Mouse (Mus musculus) lung, postnatal 0 days (tissue): Measurements from ENCODE around the gene Wbp1l. TPM values are rescaled to one million over a fixed set of nuclear protein-coding genes. Genes with fewer than 3 reads are reported as not detected.

Experiments used
- ATAC-seq: fragments of 200-750 bp; cut with Nextera tagmentation; 2 replicates; pipeline ENCODE4 v1.8.0; 2017; ENCODE audit warnings: moderate library complexity
- DNase-seq: peaks from one replicate; pipeline ENCODE4 v3.0.0-alpha.2; 2016; ENCODE audit warnings: low spot score
- H3K27ac ChIP-seq: fragments of 300-500 bp; sonication (generic); 2 replicates; pipeline ENCODE4 v1.5.1; 2014; ENCODE audit warnings: antibody characterized with exemption, mild to moderate bottlenecking, low read length, mixed read lengths
- H3K27me3 ChIP-seq: fragments of 300-500 bp; sonication (generic); replicated peaks from 2 replicates; pipeline ENCODE4 v1.6.1; 2014; ENCODE audit warnings: low read length, mixed read lengths; ENCODE audit not compliant: insufficient read depth
- H3K36me3 ChIP-seq: fragments of 300-500 bp; sonication (generic); 2 replicates; pipeline ENCODE4 v1.6.1; 2014; ENCODE audit warnings: low read length, mixed read lengths; ENCODE audit not compliant: insufficient read depth
- H3K4me1 ChIP-seq: fragments of 300-500 bp; sonication (generic); 2 replicates; pipeline ENCODE4 v1.6.1; 2014; ENCODE audit warnings: antibody characterized with exemption, low read depth, low read length, mixed read lengths; ENCODE audit not compliant: insufficient read depth
- H3K4me2 ChIP-seq: fragments of 300-500 bp; sonication (generic); replicated peaks from 2 replicates; pipeline ENCODE4 v1.6.1; 2014; ENCODE audit warnings: low read depth, mild to moderate bottlenecking, low read length, moderate library complexity, mixed read lengths
- H3K4me3 ChIP-seq: fragments of 300-500 bp; sonication (generic); 2 replicates; pipeline ENCODE4 v1.5.1; 2014; ENCODE audit warnings: low read depth, low read length
- H3K9ac ChIP-seq: fragments of 300-500 bp; sonication (generic); replicated peaks from 2 replicates; pipeline ENCODE4 v1.6.1; 2014; ENCODE audit warnings: low read depth, mild to moderate bottlenecking
- H3K9me3 ChIP-seq: fragments of 300-500 bp; sonication (generic); 2 replicates; pipeline ENCODE4 v1.6.1; 2016; ENCODE audit warnings: low read length, mixed read lengths
- CTCF ChIP-seq: IDR thresholded peaks from 2 replicates; pipeline ENCODE4 v1.5.1; 2016; ENCODE audit warnings: antibody characterized with exemption, mild to moderate bottlenecking
- EP300 ChIP-seq: IDR thresholded peaks from 2 replicates; pipeline ENCODE4 v1.6.1; 2016; ENCODE audit warnings: antibody characterized with exemption, mild to moderate bottlenecking, control low read depth
- WGBS: fragments of 180-500 bp; shearing (Covaris S2); extraction: QIAGEN DNeasy Blood & Tissue Kit; methylation state at CpG from one replicate; pipeline ENCODE4 v1.1.7; 2014; 5-methylcytosine and 5-hydroxymethylcytosine counted together
- polyA plus RNA-seq: library from polyadenylated mRNA; unstranded; fragments of >200 nt; fragmentation: Nextera tagmentation; extraction: Ambion mirVana; gene quantifications from 2 replicates; pipeline ENCODE4 v1.2.1, GENCODE M21; 2015

Gene Wbp1l
- polyA plus RNA-seq, 1 experiment from 2014 or later: 37.4 TPM

- H3K4me1 ChIP-seq: no peaks in the 10 kb centered on the region
- no peak overlapping the region for H3K9ac ChIP-seq
- TF ChIP-seq EP300: no peak
- no peak for TF ChIP-seq CTCF
- H3K27ac ChIP-seq: no peak overlapping the region
- H3K4me2 ChIP-seq: no peak overlapping the region
- ATAC-seq (no peak), DNase-seq (no peak)
- 83% methylated on average over 21 of the region's 21 CpGs for WGBS
- H3K36me3 ChIP-seq: peaks cover 42% of the 10 kb centered on the region; the same call in 1 of the 2 replicates
- no peak overlapping the region for H3K4me3 ChIP-seq
- no peaks in the 10 kb centered on the region for H3K9me3 ChIP-seq
- H3K27me3 ChIP-seq: no peaks in the 10 kb centered on the region
These were observed 57.4 kb downstream of the Wbp1l start for GRCm38 (mm10) chr19:46656151-46656840.

GRCm38 (mm10) chr19:46657339-46658020, 58.6 kb downstream of the Wbp1l start:
- ATAC-seq (no peak), DNase-seq (no peak)
- Histone ChIP-seq H3K4me1 (no peaks in the 10 kb centered on the region), H3K4me3 (no peak overlapping the region), H3K27ac (no peak overlapping the region), H3K9me3 (no peaks in the 10 kb centered on the region), H3K27me3 (no peaks in the 10 kb centered on the region), H3K9ac (no peak overlapping the region), H3K36me3 (peaks cover 37% of the 10 kb centered on the region; the same call in 1 of the 2 replicates), H3K4me2 (no peak overlapping the region)
- WGBS: 94% methylated on average over 3 of the region's 3 CpGs
- no peak for TF ChIP-seq EP300
- TF ChIP-seq CTCF: peak; percentile 64

GRCm38 (mm10) chr19:46658348-46658747, 59.5 kb downstream of the Wbp1l start:
- Histone ChIP-seq H3K4me2 (no peak overlapping the region), H3K27ac (no peak overlapping the region), H3K4me1 (no peaks in the 10 kb centered on the region), H3K4me3 (no peak overlapping the region), H3K27me3 (no peaks in the 10 kb centered on the region), H3K9ac (no peak overlapping the region), H3K36me3 (peaks cover 33% of the 10 kb centered on the region; the same call in 1 of the 2 replicates), H3K9me3 (no peaks in the 10 kb centered on the region)
- no peak for TF ChIP-seq CTCF
- no peak for TF ChIP-seq EP300
- ATAC-seq (no peak), DNase-seq (no peak)
- 94% methylated on average over 7 of the region's 7 CpGs for WGBS

- Histone ChIP-seq H3K9me3 (no peaks in the 10 kb centered on the region), H3K4me1 (no peaks in the 10 kb centered on the region), H3K36me3 (peaks cover 28% of the 10 kb centered on the region; the same call in 1 of the 2 replicates), H3K27me3 (no peaks in the 10 kb centered on the region), H3K9ac (no peak overlapping the region), H3K4me3 (no peak overlapping the region), H3K4me2 (no peak overlapping the region), H3K27ac (peak overlapping the region; percentile 32; the same call in 1 of the 2 replicates)
- ATAC-seq (peak; percentile 27), DNase-seq (peak; percentile 53)
- TF ChIP-seq CTCF: no peak
- no peak for TF ChIP-seq EP300
- 60% methylated on average over 9 of the region's 9 CpGs for WGBS
These were observed 60.0 kb downstream of the Wbp1l start for GRCm38 (mm10) chr19:46658851-46659250.

GRCm38 (mm10) chr19:46661511-46661910, 62.6 kb downstream of the Wbp1l start:
- ATAC-seq (no peak), DNase-seq (no peak)
- Histone ChIP-seq H3K9ac (no peak overlapping the region), H3K4me1 (no peaks in the 10 kb centered on the region), H3K9me3 (no peaks in the 10 kb centered on the region), H3K4me2 (no peak overlapping the region), H3K27ac (no peak overlapping the region), H3K27me3 (no peaks in the 10 kb centered on the region), H3K36me3 (peaks cover 8% of the 10 kb centered on the region; the same call in 1 of the 2 replicates), H3K4me3 (no peak overlapping the region)
- WGBS: 58% methylated on average over 4 of the region's 4 CpGs
- TF ChIP-seq CTCF (peak; percentile 12; the same call in 1 of the 2 replicates), EP300 (no peak)

- ATAC-seq (no peak), DNase-seq (no peak)
- Histone ChIP-seq H3K27me3 (no peaks in the 10 kb centered on the region), H3K4me3 (no peak overlapping the region), H3K27ac (no peak overlapping the region), H3K9me3 (no peaks in the 10 kb centered on the region), H3K36me3 (0 out of 2 replicates have a peak, but pooled peaks cover under 1% of the 10 kb centered on the region), H3K4me1 (no peaks in the 10 kb centered on the region), H3K4me2 (no peak overlapping the region), H3K9ac (no peak overlapping the region)
- WGBS: 58% methylated on average over 8 of the region's 8 CpGs
- TF ChIP-seq CTCF (no peak), EP300 (no peak)
These were observed 63.3 kb downstream of the Wbp1l start for GRCm38 (mm10) chr19:46662214-46662613.
